Mouse (Mus musculus) small intestine, adult 2 months (tissue): ENCODE results near the gene Wnt4.

Experiments
- CTCF ChIP-seq: fragments of 200-500 bp; IDR thresholded peaks from 2 replicates; pipeline ENCODE4 v1.5.1; 2012; ENCODE audit warnings: low read depth, mild to moderate bottlenecking, control low read depth, inconsistent platforms, low read length, moderate library complexity, mixed read lengths; ENCODE audit not compliant: insufficient replicate concordance, insufficient read length; ENCODE audit errors: extremely low read depth
- POLR2A ChIP-seq: fragments of 200-500 bp; IDR thresholded peaks from 2 replicates; pipeline ENCODE4 v1.6.1; 2012; ENCODE audit warnings: low read depth, mild to moderate bottlenecking, control low read depth, inconsistent platforms, low read length, moderate library complexity

DNA sequence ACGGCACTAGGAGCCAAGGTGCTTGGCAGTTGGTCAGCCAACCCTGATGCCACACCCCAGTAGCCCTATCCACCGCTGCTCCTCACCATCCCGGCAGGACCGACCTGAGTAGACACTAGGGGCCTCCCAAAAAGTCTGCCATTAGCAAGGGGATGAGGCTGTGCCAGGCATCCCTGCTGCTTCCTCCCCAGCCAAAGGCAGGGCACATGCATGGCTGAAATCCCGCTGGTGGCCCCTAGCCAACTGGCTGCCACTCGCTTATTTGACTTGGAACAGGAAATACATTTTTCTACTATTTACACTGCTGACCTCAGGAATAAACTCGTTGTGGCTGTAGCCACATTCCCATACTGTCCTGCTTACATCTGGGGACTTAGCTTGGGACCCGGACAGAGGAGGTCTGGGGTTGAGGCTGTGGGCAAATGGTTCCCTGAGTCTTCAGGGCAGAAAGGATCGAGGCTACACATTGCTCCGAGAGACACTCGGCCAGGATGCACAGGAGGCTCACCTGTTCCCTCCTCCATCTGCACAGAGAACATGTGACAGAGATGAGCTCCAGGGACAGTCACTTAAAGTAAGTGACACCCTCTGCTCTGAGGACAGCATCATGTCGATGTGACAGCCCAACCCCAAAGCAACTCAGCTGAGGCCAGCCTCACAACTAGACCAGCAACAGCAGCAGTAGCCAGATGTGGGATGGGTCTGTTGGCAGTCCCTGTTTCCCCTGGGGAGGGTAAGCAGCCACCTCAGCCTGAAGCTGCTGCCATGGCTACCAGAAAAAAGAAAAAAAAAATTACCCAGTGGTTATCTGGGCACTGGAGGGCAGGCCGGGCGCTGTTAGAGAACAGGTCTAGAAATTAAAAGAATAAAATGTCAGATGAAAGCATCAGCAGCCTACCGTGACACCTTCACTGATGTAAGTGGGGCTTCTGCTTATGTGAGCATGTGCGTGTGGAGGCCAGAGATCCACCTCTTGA, 45.5 kb upstream of the Wnt4 start:
- TF ChIP-seq CTCF (no peak), POLR2A (no peak)
